Mouse (Mus musculus) ovary, postnatal 10 days (tissue): ENCODE data around the gene Eloa.
"Not testable (repeated sequence)": the region's sequence is repeated elsewhere in the genome, so short reads cannot be mapped to it uniquely, and the experiment has no call there.

Experiments used
- DNase-seq: peaks from one replicate; pipeline ENCODE4 v3.0.0; 2022; ENCODE audit warnings: low spot score

The Eloa gene

GRCm38 (mm10) chr4:135984556-135984955 is 37.0 kb downstream of the Eloa start:
- no peak for DNase-seq

GRCm38 (mm10) chr4:135981524-135982063 is 40.0 kb downstream of the Eloa start:
- DNase-seq, result no peak

GRCm38 (mm10) chr4:135980223-135980622 is 41.3 kb downstream of the Eloa start:
- DNase-seq, result not testable (repeated sequence)

DNA sequence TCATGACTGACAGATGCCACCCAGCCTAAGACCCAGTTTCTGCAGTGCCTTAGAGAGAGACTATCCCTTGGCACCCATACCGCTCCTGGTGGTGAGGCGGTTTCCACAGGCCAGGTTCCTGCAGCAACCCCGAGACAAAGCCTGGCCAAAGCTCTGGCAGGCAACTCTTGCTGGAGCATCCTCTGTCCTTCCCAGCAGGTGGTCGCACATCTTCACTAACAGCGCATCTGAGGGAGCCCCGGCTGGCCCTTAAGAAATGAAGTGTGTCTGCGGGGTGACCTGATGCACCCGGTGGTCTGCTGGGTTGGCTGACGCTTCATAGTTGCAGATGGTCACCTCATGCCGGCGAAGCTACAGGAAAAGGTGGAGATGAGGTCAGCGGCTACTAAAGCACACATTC is 45.4 kb downstream of the Eloa start:
- DNase-seq, result no peak

DNA sequence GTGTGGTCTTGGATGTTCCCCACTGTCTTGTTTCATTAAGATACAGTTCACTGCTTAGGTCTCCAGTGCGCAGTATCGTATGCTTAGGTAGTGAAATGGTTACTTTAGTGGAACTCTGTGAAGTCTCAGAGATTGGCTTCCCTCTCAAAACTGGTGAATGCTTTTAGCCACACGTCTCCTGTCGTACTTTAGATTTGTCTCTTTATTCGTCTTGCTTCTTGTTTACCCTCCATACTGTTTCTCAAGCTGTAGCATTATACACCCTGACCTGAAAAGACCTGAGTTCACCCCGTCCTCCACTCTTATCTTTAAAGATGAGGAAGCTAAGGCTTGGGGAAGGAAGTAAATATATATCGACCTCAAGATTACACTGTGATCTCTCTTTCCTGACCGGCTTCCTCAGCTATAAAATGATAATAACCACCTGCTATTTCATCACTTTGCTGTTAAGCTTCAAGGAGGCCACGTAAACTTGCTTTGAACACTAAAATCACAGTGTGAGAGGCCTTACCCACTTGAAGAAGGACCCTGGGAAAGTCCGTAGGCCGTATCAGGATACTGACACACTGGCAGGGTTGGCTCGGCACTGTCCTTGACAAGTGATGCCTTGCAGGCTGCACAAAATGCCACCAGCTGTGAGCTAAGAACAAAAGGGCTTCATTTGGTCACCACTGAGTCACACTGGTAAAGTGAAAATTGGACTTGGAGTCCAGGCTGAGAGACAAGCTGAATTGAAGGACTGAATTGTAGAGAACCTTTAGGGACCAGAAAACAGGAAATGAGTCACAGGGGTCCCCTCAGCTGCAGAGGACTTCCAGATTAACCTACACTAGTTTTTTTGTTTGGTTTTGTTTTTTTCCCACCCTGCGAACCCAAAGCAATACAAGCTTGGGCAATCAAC is 48.4 kb downstream of the Eloa start:
- no peak for DNase-seq

DNA sequence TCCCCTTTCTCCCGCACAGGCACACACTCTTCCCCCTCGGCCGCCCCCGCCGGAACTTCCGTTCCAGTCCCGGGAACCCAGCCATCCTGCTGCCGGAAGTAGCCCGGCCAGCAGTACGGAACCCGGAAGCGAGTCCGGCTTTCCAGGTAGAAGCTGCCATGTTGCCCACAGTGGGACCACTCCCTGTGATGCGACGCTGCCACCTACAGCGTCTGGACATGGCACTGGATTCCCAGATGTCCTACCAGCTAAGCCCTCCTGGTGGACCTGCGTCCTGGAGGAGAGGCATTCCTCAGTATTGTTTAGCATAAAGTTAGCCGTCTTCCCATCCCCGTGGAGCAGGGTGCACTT is 49.0 kb downstream of the Eloa start, which contains the start of gene Lypla2:
Lypla2 (minus strand) TSS at position 71 of the 351 bp plus-strand sequence.
- peak; percentile 75 for DNase-seq

- DNase-seq, result no peak
These were observed 49.6 kb downstream of the Eloa start for GRCm38 (mm10) chr4:135971805-135972555.

DNA sequence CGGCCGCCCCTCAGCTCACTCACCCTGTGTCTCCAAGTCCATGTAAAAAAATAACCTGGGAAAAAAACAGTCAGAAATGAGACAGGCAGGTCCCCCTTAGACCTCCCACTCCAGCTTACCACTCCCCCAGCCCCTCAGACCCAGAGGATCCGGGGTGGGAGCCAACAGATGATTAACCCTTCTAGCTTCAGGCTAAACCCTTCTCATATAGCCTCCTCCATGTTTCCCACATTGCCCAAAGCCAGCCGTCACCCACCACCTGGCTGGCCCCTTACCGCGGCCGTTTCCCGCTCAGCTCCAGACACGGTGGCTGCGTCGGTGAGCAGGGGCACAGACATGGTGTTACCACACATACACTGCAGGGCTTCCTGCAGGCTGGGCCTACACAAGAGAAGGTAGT is 51.0 kb downstream of the Eloa start:
- DNase-seq, result no peak

DNA sequence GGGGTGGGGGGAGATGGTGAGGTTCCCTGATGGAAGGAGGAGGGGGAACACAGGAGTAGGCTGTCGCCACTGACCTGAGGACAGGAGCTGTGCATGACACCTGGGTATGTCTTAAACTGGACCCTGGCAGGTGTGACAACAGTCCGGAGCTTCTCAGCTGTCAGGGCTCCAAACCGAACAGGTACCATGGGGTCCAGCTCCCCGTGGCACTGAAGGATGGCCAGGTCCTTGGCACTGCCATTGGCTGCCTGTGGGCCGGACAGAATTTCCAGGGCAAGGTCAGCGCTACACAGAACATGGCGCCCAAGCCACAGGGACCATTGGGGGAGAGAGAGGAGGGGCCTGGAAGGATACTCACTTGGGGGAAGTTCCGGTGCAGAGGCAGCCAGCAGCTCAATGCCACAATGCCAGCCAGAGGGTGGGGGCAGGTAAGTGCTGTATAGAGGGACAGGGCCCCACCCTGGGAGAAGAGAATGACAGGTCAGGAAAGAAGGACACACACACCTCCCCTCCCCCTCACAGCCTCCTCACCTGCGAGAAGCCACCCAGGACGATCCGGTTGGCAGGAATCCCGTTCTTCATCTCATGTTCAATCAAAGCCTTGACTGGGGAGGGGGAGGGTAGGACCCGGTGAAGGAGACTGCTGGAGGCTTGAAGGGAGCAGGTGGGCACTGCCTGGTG is 52.4 kb downstream of the Eloa start:
- no peak for DNase-seq

GRCm38 (mm10) chr4:135968271-135968869 is 53.2 kb downstream of the Eloa start:
- no peak for DNase-seq

DNA sequence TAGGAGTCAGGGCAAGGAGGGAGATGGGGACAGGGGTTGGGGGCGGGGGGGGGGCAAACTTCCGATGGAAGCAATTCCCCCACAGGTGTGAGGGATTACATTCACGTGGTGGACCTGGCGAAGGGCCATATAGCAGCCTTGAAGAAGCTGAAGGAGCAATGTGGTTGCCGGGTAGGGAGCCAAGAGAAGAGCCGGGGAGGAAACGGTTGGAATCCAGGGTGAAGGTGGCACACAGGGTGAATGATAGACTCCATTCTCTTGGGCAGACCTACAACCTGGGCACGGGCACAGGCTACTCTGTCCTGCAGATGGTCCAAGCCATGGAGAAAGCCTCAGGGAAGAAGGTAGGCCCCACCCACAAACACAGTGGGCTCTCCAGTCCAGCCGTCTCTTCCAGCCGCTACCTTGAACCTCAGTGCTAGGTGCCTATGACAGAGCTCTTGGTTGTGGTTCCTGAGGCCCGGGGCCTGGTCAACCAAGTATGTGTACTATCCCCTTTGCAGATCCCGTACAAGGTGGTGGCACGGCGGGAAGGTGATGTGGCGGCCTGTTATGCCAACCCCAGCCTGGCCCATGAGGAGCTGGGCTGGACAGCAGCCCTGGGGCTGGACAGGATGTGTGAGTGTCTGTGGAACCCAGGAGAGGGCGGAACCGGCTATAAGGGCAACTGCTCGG is 54.3 kb downstream of the Eloa start:
- DNase-seq, result no peak

DNA sequence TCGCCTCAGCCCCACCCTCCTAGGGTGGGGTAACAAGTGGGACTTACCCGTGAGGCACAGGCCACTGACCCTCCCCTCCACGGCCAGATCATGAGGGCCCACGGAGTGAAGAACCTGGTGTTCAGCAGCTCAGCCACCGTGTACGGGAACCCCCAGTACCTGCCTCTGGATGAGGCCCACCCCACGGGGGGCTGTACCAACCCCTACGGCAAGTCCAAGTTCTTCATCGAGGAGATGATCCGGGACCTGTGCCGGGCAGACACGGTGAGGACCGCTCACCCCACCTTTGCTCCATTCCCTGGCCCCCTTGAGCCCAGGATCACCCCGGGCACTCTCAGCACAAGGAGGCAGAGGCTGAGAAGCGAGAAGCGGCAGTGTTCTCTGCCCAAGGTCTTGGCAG is 55.3 kb downstream of the Eloa start:
- DNase-seq, result no peak

- DNase-seq, result no peak
These were observed 56.5 kb downstream of the Eloa start for GRCm38 (mm10) chr4:135965113-135965512.

DNA sequence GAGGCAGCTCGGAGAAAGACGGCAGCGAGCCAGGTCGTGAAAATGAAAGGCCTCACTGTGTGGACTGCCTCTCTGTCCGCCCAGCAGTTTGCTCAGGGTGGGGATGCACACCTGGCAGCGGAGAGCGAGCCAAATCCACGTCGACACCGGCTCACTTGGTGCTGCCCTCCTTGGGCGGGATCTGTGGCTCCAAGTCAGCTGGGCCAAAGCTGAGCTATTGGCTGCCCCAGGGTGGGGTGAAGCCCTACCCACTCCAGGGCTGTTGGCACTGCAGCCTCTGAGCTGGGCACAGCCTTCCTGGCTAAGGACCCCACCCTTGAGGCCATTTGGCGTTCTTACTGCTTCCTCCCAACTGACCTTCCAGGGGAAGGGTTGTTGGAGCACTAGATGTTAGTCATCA is 57.1 kb downstream of the Eloa start:
- no peak for DNase-seq

DNA sequence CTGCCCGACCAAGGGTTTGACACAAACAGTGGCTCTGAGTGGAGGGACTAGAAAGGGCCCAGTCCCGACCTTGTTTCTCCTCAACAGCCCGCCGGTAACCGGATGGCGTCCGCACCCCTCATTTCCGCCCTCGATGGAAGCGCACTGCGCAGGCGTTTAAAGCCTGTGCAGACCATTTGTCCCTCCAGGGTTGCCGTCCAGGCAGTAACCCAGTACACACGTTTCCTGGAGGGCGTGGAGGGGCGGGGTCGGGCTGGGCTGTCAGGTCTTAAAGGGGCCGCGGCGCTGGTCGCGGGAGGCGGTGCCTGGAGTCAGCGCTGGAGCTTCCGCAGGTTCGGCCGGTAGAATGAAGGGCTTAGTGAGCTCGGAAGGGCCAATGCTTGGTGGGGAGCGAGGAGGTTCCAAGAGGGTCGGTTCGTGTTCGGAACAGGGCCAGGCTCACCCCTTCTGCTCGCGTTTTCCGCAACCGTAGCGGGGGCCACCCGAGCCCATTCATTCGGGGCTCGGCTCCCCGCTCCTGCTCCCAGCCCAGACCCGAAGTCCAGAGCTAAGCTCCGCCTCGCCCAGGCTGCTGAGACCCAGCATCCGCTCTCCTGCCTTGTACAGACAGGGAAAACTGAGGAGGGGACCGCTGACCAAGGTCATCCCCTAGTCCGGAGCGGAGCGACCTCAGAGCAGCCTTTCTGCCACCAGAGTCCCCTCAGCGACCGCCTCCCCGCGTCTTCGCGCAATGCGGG is 57.9 kb downstream of the Eloa start, which contains the start of gene Gale:
Gale (plus strand) TSS at position 271 of the 737 bp plus-strand sequence.
- peak; percentile 85 for DNase-seq

GRCm38 (mm10) chr4:135962946-135963345 is 58.6 kb downstream of the Eloa start:
- no peak for DNase-seq

- no peak for DNase-seq
These were observed 59.4 kb downstream of the Eloa start for GRCm38 (mm10) chr4:135962198-135962597.

GRCm38 (mm10) chr4:135961709-135962108 is 59.9 kb downstream of the Eloa start:
- no peak for DNase-seq

DNA sequence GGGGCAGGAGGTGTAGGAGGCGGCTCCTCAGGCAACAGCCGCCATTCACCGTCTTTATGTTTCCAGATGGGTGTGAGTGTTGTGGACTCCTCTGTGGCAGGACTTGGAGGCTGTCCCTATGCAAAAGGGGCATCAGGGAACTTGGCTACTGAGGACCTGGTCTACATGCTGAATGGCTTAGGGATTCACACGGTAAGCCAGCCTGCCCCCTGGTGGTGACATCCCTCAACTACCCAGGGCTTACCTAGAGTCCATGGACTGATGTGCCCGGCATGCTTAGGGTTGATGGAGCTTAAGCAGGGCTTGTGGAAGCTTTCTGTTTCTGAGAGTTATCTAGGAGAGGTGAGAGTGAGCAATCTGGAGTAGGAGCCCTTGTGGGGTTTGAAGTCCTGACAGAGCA is 60.8 kb downstream of the Eloa start:
- DNase-seq, result peak; percentile 56

DNA sequence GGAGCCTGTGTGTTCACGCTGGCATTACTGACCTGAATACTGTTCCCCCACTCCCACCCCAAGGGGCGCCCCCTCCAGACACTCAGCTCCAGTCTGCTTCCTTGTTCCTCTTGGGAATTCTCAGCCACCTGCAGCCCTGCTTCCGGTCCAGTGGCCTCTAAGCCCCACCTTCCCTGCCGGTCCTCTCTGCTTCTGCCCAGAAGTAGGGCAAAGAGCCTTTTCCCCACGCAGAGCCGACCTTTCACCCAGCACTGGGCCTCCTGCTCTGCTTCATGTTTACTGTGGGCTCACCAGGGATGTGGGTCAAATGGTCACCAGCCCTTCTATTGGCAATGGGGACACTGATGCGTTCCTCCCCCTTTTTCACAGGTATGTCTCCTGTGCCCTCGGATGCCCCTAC is 63.2 kb downstream of the Eloa start:
- no peak for DNase-seq

GRCm38 (mm10) chr4:135955886-135956285 is 65.7 kb downstream of the Eloa start:
- no peak for DNase-seq
